In the genomic region with DNA sequence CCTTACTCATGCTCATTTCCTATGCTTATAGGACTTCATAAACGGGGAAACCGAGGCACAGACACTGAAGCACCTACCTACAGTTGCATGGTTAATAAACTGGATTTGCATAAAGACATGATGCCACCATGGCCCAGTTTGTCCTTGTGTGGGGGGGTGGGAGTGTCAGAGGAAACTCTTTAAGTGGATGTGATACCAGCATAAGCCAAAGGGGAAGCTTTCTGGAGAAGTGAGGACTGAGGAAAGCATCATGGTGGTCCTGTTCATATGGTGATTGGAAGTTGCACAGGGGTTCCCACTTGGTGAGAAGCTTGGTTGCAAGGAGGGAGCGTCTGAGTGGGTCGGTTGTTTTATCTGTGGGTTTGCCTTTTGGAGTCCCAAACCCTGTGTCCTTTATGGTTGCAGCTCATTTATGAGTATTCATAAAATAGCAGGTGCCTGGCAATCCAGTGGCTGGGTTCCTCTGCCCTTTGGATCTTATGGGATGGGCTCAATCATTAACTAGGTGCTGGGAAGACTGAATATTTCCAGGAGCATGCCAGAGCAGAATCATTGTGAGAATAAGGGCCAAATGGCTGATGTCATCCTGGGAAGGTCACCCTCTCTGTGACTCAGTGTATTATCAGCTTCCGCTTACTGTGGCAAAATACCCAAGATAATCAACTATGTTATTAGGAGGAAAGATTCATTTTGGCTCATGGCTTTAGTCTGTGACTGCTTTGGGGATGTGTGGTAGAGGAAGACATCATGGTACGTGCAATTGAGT, we compare ENCODE assay signal across 10 mouse cellular contexts.
DNase-seq lines count a peak whose midpoint lies in the region; ATAC-seq and TF ChIP-seq lines count a peak whose summit lies in the region.
"Had no signal": no experiment of that assay in that cellular context is flagged by ENCODE, and none has a peak within 500 bp of the region (broad histone marks: within the 10 kb centered on the region; RNA-seq: fewer than 3 reads in every experiment).

No protein-coding gene starts in this region.

- H3K4me2 ChIP-seq in limb, embryonic 14.5 days (replicated peaks; ENCODE audit: low read depth, low read length, severe bottlenecking) = no peak overlapping the region
- no peak overlapping the region for H3K4me2 ChIP-seq in neural tube, embryonic 15.5 days

- WGBS in limb, embryonic 14.5 days = 77% methylated on average over 6 of the region's 6 CpGs
- WGBS in neural tube, embryonic 15.5 days = 89% methylated on average over 6 of the region's 6 CpGs

- no peak for TF ChIP-seq POLR2A in limb, embryonic 14.5 days (IDR thresholded peaks at IDR 0.05; ENCODE audit: borderline replicate concordance, extremely low read depth, insufficient read depth, insufficient read length)

- peak; percentile 75 for ATAC-seq in Patski
- ATAC-seq in granulocyte monocyte progenitor cell, adult 5-6 weeks (replicated peaks; ENCODE audit: poor library complexity, severe bottlenecking) = peak; percentile 58
- ATAC-seq in limb, embryonic 14.5 days (ENCODE audit: low FRiP score, low read depth) = no peak
- no peak for ATAC-seq in neural tube, embryonic 15.5 days (ENCODE audit: low FRiP score)

- CTCF ChIA-PET in Patski (lab: Charles Lee) = interaction anchor here (1.1 to 1.5 kb wide), 3 partner anchors 46 to 153 kb away, joined by 3 to 4 read pairs (median 3); no protein-coding TSS in a partner anchor

- H3K4me3 ChIP-seq in limb, embryonic 14.5 days (replicated peaks; ENCODE audit: low read length) = no peak overlapping the region
- no peak overlapping the region for H3K4me3 ChIP-seq in neural tube, embryonic 15.5 days (replicated peaks)
- H3K4me3 ChIP-seq: heart, embryonic 10.5 days had no signal

- in situ Hi-C loops in Patski (cut with MboI; ENCODE audit: low pct_unique_long_range_greater_than_20kb) = no loop called here

- peaks cover 41% of the 10 kb centered on the region for H3K4me1 ChIP-seq in limb, embryonic 14.5 days (ENCODE audit: control insufficient read depth, insufficient read depth, low read length)
- H3K4me1 ChIP-seq in neural tube, embryonic 15.5 days = peaks cover 11% of the 10 kb centered on the region

- TF ChIP-seq CTCF in Patski (IDR thresholded peaks at IDR 0.05) = no peak

- peak overlapping the region; percentile 90 for H3K27ac ChIP-seq in limb, embryonic 14.5 days (replicated peaks; ENCODE audit: low read depth, low read length)
- H3K27ac ChIP-seq in neural tube, embryonic 15.5 days (replicated peaks) = no peak overlapping the region

- H3K36me3 ChIP-seq in limb, embryonic 14.5 days (ENCODE audit: control insufficient read depth, insufficient read depth, low read length) = no peaks in the 10 kb centered on the region
- H3K36me3 ChIP-seq in neural tube, embryonic 15.5 days = no peaks in the 10 kb centered on the region
- H3K36me3 ChIP-seq: heart, embryonic 10.5 days had no signal

- POLR2A ChIA-PET in Patski (lab: Charles Lee) = interaction anchor here (0.7 to 2.2 kb wide), 4 partner anchors 10 to 149 kb away, joined by 3 to 7 read pairs (median 5); no protein-coding TSS in a partner anchor

- no peaks in the 10 kb centered on the region for H3K27me3 ChIP-seq in Patski
- H3K27me3 ChIP-seq in limb, embryonic 14.5 days (ENCODE audit: control insufficient read depth, insufficient read depth, low read length) = no peaks in the 10 kb centered on the region
- no peaks in the 10 kb centered on the region for H3K27me3 ChIP-seq in neural tube, embryonic 15.5 days (replicated peaks)

- H3K9me3 ChIP-seq in limb, embryonic 14.5 days (ENCODE audit: control insufficient read depth, low read length) = no peaks in the 10 kb centered on the region
- no peaks in the 10 kb centered on the region for H3K9me3 ChIP-seq in neural tube, embryonic 15.5 days (replicated peaks)
- H3K9me3 ChIP-seq: heart, embryonic 10.5 days had no signal

- DNase-seq in gastrocnemius, postnatal 10 days = peak; percentile 1
- DNase-seq in gastrocnemius, postnatal 4 days (ENCODE audit: low spot score in 2 of 2) = no peak
- peak; percentile 93 for DNase-seq in Patski (ENCODE audit: low read depth, low spot score)
- no peak for DNase-seq in limb, embryonic 14.5 days (ENCODE audit: low spot score)
- DNase-seq in left cerebral cortex, adult 11 months (ENCODE audit: low spot score) = no peak
- DNase-seq in lung, postnatal 25 days (ENCODE audit: low spot score) = no peak
- DNase-seq: midbrain, embryonic 14.5 days had no signal

- H3K9ac ChIP-seq in limb, embryonic 14.5 days (ENCODE audit: low read depth, low read length, severe bottlenecking) = no peak overlapping the region
- H3K9ac ChIP-seq in neural tube, embryonic 15.5 days (replicated peaks) = no peak overlapping the region

Comparison
In these comparisons a context has a peak if more than half of its experiments do, and no peak if none do; other contexts are left out.
1. DNase-seq: peak in gastrocnemius, postnatal 10 days (single experiment) and Patski (single experiment); none in gastrocnemius, postnatal 4 days (0 of 2), limb, embryonic 14.5 days (single experiment), left cerebral cortex, adult 11 months (single experiment) and lung, postnatal 25 days (single experiment).
2. ATAC-seq: peak in Patski (single experiment) and granulocyte monocyte progenitor cell, adult 5-6 weeks (single experiment); none in limb, embryonic 14.5 days (single experiment) and neural tube, embryonic 15.5 days (single experiment).